Mouse (Mus musculus): ENCODE results near the gene 9130204L05Rik.

9130204L05Rik gene

DNA sequence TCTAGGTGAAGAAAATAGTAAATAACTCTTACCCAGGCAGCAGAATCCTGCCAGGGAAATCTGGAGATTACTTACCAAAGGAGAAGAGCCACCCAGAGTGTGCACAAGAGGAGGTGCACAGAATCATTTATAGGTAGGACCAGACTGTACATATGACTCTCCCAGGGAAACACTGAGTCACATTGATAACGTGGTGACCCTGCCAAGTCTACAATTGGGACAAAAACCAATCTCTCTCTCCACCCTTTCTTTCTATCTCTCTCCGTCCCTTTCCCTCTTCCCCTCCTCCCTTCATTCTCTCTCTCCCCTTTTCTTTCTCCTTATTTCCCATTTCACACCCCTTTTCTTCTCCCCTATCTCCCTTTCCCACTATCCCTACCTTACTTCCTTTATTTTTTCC, at the start of gene 9130204L05Rik:
Gene 9130204L05Rik, minus strand, starts transcription at position 101 of the 400 bp plus-strand sequence.
- CTCF ChIA-PET = no interaction called here

DNA sequence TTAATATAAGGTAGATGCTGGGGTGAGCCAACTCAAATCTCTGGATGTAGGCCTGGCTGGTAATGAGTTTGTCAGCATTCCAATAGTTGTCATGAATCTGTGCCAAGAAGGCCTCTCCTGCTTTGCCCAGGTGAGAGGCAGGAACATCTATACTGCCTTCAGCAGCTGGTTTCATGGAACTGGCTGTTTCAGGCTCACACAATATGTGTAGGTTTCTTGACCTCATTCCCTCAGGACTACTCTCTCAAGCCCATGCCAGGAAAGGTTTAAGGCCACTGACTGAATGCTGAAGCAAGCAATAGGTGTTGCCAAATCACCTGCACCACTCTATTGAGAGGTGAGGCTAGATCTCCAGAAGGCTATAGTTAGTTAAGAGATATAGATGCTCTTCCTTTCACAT, 18.1 kb upstream of the 9130204L05Rik start:
- CTCF ChIA-PET = no interaction called here

DNA sequence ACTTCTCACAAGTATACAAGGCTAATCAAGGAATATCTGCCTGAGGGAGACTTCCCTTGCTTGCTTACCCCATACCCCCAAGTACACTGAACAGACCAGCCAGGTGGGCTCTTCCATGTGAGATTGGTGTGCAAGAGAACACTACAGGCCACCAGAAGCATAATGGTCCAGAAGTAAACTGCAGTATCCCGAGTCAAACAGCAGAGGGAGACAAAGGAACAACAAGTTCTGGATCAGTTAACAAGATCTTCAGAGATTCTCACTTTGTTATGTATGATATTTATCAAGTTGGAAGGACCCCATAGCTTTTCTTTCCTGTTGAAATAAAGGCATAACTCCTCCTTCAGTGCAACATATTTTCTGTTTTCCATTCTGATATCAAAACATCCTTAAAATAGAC, 31.4 kb downstream of the 9130204L05Rik start:
- CTCF ChIA-PET = no interaction called here

DNA sequence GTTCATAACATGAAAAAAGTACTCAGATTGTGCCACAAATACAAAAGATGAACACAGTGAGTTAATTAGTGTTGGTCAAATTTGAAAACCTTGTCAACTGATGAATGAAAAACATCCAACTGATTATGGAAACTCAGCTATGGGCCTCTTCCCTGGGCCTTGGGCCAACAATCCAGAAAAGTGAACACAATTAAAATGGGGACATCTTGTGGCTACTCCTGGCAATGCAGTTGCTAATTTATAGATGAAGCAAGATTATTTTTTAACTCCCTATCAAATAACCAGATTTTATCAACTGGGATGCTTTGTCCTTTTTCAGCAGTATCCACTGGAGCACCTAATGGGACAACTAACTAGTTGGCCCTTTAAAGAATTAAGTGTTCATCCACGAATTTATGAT, 37.9 kb downstream of the 9130204L05Rik start:
- CTCF ChIA-PET = no interaction called here
